In the genomic region with DNA sequence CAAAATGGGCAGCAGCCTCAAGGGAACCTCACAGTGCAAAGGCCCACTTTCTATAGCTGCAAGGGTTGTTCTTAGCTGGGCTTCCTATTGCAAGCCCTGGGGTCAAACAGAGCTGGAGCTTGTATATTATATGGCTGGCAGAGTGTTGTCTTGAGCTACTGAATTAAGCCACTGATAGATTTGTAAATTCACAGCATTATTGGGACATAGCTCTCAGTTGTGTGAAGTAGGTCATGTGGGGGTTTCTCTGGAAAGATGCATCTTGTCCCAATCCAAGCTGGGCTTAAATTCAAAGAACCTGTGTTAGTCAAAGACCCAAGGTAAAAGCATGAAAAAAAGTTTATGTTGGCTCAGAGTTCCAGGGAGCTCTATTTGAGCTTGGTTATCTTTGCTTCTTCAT, we compare ENCODE assay signal across 11 mouse cellular contexts.
"Had no signal": no experiment of that assay in that cellular context is flagged by ENCODE, and none has a peak within 500 bp of the region (broad histone marks: within the 10 kb centered on the region; RNA-seq: fewer than 3 reads in every experiment).

No protein-coding gene starts in this region.

- DNase-seq: left cerebral cortex, postnatal 4 days; liver; liver, embryonic 13.5 days; liver, postnatal 0 days; lung, adult 18-20 months; lung, adult 2 months; lung, embryonic 14.5 days; lung, postnatal 10 days; lung, postnatal 36 days; lung, postnatal 4 days; midbrain, embryonic 14.5 days had no signal
